Mouse (Mus musculus): ENCODE data around the gene Copg2.
"Not testable (repeated sequence)": the region's sequence is repeated elsewhere in the genome, so short reads cannot be mapped to it uniquely, and the experiment has no call there.

Copg2 gene

DNA sequence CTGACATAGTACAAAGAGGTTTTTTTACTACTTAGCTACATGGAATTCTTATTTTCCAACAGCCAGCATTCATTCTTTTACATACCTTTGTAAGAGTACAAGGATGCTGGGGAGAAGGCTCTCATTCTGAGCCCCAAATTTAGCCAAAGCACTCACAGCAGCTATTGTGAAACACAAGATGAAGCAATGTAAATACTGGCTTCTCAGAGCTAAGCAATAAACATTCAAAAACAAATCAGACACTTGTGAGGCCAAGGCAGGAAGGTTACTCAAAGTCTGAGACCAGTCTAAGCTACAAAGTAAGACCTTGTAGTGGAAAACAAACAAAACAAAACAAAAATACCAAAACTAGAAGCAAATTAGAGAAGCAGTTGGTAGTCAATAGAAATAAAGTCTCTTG is 83.0 kb downstream of the Copg2 start:
- DNase-seq (ENCODE audit: low read depth, low spot score) = no peak

DNA sequence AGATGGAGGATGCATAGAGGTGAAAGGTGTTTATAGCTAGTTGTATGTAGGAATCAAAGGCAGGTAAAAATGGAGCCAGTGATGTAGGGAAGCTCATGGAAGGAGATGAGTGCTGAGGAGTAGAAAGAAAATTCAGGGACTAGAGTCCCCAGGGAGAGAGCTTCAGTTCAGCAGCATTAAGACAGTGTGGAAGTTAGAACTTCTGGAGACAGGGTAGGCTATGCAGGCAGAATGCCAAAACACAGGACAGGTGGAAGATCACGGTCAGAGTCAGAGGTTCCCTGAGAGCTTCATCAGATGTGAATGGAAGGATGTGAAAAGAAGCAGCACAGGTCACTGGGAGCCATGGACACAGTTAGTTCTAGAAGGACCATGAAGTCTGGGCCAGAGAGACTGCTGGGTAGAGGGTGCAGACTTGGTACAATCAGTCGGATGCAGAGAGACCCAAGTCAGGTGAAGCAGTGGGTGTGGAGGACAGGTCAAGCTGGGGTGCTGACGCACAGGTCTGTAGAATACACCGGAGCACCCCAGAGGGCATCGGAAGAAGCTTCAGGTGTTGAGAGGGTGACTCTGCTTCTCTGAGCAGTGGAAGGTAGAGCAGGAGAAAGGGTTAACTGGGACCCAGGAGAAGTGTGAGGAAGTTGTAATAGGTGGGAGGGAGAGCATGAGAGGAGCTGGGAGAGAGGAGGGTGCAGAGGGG is 91.4 kb downstream of the Copg2 start:
- no peak for DNase-seq (ENCODE audit: low read depth, low spot score)

DNA sequence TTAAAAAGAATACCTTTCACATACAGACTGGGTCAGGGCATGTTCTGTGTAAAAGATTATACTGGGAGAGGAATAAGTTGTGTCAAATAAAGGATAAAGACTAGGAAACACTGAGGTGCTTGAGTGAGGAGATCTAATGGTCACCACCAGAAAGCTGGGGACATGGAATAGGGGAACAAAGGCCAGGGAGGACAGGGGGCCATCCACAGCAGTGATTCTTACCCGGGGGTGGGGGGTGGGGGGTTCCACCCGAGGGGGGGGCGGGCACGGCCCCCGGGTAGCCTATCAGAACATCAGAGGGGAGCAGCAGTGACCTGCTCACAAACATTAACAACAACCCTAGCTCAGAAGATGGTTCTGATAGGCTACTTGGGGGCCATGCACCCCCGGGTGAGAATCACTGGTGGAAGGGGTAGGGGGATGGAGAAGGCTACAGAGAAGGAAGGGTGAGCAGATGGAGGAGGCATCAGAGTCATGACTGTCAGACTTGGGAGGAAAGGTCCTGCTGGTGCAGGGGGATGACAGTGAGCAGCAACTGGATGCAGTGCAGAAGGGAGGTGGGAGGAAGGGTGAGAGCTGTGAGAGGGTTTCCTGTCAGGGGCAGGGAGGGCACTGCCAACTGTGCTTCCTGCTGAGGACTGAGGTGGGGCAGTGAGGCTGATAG is 92.1 kb downstream of the Copg2 start:
- peak; percentile 32 for DNase-seq (ENCODE audit: low read depth, low spot score)

DNA sequence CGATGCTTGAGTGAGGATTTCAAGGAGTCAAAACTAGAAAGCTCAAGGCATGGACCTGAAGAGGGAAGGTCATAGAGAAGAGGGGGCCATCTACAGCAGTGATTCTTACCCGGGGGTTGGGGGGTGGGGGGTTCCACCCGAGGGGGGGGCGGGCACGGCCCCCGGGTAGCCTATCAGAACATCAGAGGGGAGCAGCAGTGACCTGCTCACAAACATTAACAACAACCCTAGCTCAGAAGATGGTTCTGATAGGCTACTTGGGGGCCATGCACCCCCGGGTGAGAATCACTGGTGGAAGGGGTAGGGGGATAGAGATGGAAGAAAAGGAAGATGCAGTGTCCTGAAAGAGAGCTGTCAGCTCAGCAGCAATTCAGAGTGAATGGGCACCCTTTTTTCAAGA is 93.7 kb downstream of the Copg2 start:
- DNase-seq (ENCODE audit: low read depth, low spot score) = not testable (repeated sequence)

DNA sequence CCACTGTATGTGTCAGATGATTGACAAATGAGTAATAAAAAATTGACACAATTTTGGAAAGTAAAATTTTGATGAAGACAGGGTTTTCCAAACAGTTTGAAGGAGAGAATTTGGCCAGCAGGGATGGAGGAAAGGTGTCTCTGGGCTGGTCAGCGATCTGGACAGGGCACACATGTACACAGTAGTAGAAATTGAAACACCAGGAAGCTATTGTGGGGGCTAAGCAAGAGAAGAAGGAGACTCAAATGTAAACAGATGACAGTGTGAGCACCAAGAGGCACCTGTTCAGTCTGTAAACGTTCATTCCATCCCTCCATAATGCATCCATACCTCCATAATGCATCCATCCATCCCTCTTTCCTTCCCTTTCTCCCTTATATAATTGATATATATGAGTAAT is 145.4 kb downstream of the Copg2 start:
- DNase-seq (ENCODE audit: low read depth, low spot score) = no peak

DNA sequence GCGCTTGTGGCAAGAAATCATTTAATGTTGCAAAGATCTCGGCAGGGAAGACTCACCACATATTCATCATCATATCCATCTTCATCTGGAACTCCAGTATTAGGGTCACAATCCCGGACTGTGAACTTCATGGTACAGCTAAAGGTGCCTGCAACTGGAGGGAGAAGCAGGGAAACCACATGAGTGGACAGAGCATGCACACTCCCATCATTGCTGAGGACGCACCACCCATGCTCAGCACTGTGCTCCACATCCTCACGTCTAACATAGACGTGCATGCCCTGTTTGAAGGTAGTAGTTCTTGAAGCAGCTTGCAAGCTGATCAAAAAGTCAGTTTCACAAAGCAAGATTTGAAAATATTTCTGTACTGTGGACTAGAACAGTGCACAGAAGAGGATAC is 146.1 kb downstream of the Copg2 start:
- no peak for DNase-seq (ENCODE audit: low read depth, low spot score)

DNA sequence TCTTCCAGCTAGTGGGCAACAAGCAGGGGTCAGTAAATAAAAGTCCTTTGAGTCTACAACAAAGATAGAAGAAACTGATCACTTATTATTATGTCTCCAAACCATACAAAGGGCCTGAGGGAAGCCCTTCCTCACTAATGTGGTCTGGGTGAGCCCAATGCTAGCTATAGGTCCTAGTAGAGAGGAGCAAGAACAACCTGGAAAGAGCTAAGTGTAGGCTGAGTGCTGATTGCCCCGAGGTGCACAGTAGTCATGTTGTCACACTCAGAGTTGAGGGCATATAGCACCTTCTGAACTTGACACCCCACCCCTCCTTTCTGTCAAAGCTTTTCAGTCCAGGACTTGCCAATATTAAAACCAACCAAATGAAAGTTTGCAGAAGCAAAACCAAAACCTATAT is 146.7 kb downstream of the Copg2 start:
- no peak for DNase-seq (ENCODE audit: low read depth, low spot score)

DNA sequence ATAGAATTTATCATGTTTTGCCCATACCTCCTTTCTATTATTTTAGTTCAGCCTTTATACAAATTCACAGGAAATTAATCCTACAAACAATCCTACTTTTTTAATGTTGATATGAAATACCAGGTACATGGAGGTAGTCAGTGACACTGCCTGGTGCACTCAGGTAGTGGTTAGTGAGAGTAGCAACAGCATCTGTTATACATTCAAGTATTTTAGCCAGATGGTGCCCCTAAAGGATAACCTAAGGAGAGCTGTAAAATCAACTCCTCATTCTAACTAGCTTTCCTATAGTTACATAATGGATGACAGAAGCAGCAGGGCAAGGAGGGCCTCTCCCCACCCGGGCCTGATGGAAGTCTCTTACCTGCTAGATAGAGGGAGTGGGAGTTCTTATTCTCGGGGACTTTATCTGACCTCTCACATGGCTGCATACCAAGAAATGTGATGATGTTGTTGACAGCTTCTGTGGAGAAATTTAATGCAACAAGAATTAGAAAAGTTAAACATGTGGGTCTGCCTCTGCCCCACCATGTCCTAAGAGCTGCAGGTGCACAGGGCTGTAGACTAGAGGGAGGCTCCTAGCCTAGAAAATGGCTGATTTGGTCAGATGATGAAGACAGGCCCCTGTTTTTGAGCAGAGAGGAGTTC is 147.4 kb downstream of the Copg2 start:
- no peak for DNase-seq (ENCODE audit: low read depth, low spot score)

DNA sequence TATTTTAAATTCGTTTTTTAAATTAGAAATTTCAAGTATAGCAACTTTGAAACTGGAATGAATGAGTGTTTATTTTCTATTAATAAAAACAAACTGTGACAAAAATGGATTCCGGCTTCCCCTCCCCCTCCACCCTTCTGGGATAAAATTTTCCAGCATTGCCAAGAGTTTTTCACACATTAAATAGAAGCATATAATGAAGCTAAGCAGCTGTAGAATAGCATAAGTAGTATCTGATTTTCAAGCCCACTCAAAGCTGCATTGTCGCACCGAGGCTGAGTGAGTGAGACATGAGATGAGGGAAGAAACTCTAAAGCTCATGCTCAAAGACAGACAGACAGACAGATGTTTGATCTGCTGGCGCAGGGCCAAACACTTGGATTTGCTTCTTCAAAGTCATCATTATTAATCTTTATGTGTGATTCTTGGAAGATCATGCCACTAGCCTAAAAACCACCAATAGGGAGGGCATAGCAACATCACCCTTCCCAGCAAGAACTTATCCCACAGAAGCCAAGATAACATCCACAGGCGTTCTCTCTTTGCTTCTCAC is 148.2 kb downstream of the Copg2 start:
- no peak for DNase-seq (ENCODE audit: low read depth, low spot score)

DNA sequence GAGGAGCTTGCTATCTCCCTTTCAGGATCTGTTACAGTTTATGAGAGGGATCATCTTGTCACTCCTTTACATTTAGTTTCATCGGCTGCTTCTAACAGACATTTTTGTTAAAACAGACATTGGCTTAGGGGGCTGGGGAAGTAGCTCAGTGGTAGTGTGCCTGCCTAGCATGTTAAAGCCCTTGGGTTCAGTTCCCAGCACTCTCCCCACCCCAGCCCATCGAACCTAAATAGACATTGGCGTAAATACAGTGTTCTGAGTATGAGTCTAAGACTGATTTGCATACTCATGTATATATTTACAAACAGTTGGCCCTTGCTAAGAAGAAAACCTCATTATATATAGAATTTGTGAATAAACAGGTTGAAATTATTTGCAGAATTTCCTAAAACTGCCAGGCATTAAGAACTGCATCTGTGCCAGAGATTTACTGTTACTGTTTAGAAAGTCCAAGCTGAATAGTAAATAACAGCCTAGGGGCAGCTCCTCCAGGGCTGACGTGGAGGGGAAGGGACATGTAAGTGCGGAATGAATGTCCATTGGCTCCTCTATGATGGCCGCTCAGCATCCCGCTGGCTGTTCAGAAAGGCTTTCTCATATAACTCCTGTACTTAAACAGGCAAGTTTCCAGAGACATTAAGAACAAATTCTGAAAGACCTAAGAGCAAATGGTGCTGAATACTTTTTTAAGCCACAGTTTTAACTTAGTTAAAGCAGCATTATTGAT is 148.8 kb downstream of the Copg2 start:
- no peak for DNase-seq (ENCODE audit: low read depth, low spot score)

DNA sequence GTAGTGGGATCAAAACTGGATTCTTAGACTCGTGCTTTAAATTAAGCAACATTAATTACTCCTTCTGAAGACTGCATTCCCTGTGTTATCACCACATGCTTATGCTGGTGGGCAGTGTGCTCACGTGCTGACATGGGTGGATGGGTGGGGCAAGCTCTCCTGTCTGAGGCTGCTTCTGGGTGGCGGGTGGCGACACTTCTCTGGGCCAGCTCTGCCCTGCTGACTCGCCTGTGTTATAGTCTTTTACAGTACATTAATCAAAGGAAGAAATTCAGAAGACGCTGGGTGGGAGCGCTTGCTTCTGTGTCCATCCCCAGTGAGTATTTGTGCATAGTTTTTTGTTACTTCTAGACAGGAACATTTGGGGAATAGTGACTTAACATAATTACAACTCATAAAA is 151.0 kb downstream of the Copg2 start:
- no peak for DNase-seq (ENCODE audit: low read depth, low spot score)

DNA sequence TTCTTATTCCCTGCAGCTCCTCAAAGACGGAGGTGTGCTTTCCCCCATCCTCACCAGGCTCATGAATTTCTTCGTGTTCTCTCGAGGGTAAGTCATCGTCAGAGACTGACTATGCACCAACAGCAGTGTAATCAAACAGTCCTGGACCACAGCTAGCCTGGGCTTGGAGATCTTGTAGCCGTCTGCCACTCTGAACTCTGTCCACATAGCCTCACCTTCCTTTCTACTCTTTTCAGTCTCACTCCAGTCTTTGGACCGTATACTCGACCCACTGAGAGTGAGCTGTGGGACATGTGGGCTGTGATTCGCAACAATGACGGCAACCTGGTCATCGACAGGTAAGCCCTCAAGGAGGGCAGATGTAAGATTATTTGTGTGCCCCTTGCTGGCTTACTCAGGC is 151.7 kb downstream of the Copg2 start:
- no peak for DNase-seq (ENCODE audit: low read depth, low spot score)

DNA sequence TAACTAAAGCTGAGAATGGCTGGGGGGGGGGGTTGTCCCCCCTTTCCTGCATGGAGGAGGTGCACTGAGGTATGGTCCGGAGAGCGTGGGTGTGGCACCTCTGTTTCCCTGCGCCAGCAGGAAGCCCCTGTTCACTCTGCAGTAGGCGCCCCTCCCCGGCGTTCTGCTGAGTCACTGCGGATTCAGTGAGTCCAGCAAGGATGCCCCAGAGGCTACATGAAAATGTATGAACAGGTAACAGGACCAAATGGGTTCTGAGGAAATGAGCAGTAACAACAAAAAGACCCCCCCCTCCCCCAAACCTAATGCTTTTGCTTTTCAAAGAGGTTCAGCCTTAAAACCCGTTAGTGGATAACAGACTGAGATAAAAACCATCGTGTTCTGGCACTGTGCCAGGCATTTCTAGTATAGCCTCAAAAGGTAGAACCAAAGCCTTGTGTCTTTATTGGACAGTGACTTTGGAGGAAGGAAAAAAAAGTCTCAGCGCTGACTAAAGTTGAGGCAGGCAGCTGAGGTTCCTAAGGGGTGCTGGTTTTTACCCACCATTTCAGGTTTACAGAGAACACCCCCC is 157.3 kb downstream of the Copg2 start:
- no peak for DNase-seq (ENCODE audit: low read depth, low spot score)

DNA sequence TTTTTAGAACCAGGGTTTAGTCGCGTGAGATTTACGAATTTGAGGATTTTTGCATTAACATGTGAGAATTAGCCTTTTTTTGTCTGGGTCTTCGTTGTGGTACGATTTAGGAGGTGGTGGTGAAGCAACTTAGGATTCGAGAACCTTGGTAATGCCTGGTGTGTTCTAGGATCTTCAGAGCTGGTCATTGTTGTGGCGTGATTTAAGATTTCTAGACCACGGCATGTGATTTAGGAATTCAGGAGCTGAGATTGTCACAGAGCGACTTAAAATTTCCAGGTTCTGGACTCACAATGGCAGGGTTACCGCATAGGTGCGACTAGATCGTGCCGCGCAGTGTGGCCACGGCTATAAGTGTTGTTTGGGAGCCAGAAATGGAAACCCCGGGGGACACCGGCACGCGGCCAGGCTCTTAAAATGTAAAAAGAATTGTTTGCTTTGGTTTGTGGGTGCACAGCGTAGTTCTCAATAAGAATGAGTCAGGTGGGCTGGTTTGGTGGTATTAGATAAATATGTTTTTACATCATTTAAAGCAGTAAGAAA is 158.1 kb downstream of the Copg2 start:
- DNase-seq (ENCODE audit: low read depth, low spot score) = no peak

DNA sequence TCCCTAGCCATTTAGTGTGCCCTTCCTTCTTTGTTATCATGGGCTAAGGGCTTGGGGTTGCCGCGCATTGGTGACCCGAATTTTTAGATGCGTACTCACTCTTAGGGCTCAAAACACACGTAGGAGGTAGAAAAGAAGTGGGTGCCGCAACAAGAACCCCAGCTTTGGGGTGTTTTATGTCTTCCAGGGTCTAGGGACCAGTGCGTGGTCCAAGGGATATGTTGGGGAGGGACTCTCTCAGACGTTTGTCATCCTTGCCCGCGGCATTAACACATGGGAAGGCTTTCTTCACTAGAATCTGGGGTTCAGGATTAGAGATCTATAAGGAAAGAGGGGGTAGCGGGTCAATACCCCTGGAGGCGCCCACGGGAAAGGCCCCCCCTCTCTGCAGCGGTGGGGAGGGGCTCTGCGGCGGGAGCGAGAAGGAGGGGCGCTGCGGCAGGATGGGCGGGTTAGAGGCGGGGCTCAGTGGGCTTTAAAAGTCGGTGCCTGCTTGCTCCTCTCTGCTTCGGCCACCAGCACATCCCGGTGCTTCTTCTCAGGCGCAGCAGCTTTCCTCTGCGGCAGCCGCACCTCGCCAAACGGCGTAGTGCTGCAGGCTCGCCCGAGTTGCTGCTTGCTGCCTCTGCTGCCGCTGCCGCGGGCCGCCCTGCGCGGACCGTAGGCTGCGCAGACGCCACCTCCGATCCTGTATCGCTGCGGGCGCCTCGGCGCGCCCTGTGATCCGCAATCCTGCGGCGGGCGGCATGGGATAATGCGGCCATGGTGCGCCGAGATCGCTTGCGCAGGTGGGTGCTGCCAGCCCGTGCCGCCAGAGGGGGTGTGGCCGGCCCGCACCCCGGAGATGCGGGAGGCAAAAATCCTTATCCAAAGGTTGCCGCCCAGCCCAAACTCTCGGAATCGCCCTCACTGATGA is 158.8 kb downstream of the Copg2 start:
- peak; percentile 82 for DNase-seq (ENCODE audit: low read depth, low spot score)

DNA sequence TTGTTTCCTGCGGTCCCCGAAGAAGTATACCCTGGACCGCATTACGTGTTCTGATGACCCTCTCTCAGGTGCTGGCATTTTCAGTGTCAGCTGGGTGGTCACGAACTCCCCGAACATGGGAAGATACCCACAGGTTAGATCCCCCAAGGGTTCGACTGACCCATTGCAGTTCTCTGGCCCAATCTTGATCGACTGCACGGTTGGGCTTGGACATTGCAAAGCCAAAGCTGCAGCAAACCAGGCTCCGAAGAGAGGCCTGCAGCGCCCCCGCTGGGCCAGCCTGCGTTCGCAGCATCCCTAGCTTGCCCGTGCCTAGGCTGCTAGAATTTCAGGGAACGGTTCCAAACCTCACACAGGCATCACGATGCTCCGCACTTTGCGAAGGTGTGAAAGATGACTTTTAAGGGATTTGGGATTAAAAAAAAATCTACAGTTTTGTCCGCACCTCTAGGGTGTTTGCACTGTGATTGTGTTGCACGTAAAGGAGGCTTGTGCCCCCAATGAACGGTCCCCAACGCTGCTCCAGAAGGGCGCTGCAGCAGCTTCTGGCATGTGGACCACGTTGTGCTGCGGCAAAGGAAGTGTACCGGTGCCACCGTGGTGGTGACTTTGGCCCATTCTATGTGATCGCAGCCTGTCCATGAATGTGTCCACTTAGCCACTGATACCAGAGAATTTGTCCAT is 159.6 kb downstream of the Copg2 start:
- DNase-seq (ENCODE audit: low read depth, low spot score) = peak; percentile 84

DNA sequence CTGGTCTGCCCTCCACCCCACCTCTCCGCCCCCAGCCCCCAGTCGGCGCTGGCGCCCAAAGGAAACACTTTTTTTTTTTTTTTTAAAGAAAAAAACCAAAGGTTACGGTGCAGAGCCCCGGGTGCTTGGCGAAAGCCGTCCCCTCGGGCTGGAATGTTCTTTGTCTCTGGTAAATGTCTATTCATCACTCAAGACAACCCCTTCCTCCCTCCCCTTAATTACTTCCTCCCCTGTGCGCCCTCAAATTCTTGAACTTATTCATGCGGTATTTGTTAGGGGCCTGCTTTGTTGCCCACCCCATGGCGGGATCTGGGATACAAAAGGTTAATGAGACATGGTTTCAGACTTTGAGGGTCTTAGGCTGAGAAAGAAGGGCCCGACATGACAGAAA is 160.2 kb downstream of the Copg2 start:
- DNase-seq (ENCODE audit: low read depth, low spot score) = peak; percentile 81

DNA sequence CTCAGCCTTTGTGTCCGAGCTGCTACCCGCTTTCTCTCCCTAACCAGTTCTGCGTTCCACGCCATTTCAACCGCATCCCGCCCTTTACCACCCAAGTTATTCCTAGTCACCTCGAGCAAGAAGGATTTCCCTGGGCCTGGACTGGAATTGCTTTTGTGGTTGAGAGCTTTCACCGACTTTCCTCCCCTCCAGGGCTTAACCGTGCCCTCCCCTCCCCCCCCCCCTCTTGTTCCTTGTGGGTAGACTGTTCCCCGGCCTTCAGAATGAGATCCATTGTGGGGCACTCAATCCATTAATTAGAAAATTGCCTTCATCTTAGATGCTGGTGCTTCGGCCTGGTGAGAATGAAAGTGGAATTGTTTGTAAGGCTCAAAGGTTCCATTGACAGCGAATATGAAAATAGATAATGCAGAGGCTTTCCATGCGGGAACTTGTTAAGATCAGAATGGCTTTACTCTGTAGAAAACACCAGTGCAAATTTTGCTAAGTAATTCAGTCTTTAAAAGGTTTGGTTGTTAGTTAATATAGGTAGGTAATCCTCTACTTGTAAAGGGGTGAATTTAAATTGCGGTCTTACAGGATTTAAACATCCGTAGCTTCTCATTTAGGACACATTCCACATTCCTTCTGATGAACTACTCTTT is 160.7 kb downstream of the Copg2 start:
- no peak for DNase-seq (ENCODE audit: low read depth, low spot score)

DNA sequence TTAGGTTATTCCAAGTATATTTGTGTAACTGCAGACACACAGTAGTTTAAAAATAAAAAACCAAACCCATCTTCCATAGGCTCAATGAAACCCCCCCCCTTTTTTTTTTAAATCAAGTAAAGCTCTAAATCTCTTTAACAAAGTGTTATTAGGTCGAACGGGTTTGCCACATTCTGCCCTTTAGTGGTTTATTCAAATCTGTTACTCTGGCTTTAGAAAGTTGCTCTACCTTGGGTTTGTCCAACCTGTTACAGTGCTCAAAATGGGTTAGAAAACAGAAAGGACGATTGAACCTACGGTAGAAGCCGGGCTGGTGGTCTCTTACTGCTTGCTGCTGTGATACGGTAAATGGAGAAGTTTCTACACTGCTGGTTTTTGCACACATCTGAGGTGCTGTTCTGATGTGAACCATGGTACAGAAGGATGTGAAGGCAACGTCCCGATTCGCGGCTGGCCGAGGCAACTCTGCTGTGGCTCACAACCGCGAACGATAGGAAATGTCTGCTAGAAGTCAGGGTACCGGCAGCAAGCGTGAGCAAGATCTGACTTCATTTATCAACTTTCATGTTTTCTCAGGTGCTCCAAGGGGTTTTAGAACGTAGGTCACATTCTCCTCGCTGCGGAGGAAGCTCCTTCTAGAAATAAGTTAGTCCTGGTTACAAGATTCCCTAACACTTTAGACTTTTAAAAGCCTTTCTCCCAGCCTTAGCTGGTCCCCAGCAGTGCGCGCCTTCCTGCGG is 161.4 kb downstream of the Copg2 start:
- no peak for DNase-seq (ENCODE audit: low read depth, low spot score)
